Mouse (Mus musculus) MEL (cell line): ENCODE data around the gene 4931409K22Rik.

Experiments
- CHD1 ChIP-seq: IDR thresholded peaks from 2 replicates; pipeline ENCODE4 v1.6.1; 2012; ENCODE audit warnings: low read depth, mild to moderate bottlenecking, inconsistent platforms, low read length, improper control_type of control experiment
- CTCF ChIP-seq, 3 experiments: IDR thresholded peaks in 2 of 3; conservative IDR thresholded peaks in 1 of 3; 2 replicates each; pipeline ENCODE4 v1.5.1; 2011 to 2012; ENCODE audit warnings: low read length in 3 of 3, low read depth in 2 of 3, mild to moderate bottlenecking in 2 of 3, improper control_type of control experiment in 1 of 3, inconsistent platforms in 1 of 3, mixed read lengths in 1 of 3, moderate library complexity in 1 of 3; ENCODE audit not compliant: control insufficient read depth in 1 of 3, insufficient read depth in 1 of 3, poor library complexity in 1 of 3, severe bottlenecking in 1 of 3
- E2F4 ChIP-seq: IDR thresholded peaks from 2 replicates; pipeline ENCODE4 v1.6.1; 2011; ENCODE audit warnings: low read depth, low read length, improper control_type of control experiment, borderline replicate concordance
- MYB ChIP-seq: IDR thresholded peaks from 2 replicates; pipeline ENCODE4 v1.6.1; 2011; ENCODE audit warnings: mild to moderate bottlenecking, low read depth, low read length, improper control_type of control experiment
- POLR2A ChIP-seq, 2 experiments: IDR thresholded peaks; 2 replicates each; pipeline ENCODE4 v1.6.1; 2011 to 2012; ENCODE audit warnings: low read length in 2 of 2, mild to moderate bottlenecking in 2 of 2, control low read depth in 1 of 2, improper control_type of control experiment in 1 of 2, low read depth in 1 of 2, moderate library complexity in 1 of 2; ENCODE audit not compliant: control insufficient read depth in 1 of 2, insufficient read depth in 1 of 2, poor library complexity in 1 of 2
- SMC3 ChIP-seq: IDR thresholded peaks from 2 replicates; pipeline ENCODE4 v1.6.1; 2011; ENCODE audit warnings: low read depth, low read length, improper control_type of control experiment
- TAL1 ChIP-seq: IDR thresholded peaks from 2 replicates; pipeline ENCODE4 v1.6.1; 2012; ENCODE audit warnings: mild to moderate bottlenecking, inconsistent platforms, low read length, moderate library complexity, mixed read lengths
- UBTF ChIP-seq: IDR thresholded peaks from 2 replicates; pipeline ENCODE4 v1.6.1; 2012; ENCODE audit warnings: low read depth, mild to moderate bottlenecking, inconsistent platforms, low read length, improper control_type of control experiment, moderate library complexity, borderline replicate concordance; ENCODE audit not compliant: insufficient read depth

- peak in 2 of 3 experiments; percentile 71 to 91; a peak in 5 of 6 replicates for TF ChIP-seq CTCF (IDR thresholded peaks at IDR 0.05 in 2 of 3, conservative IDR thresholded peaks at IDR 0.05 in 1 of 3; ENCODE audit: control insufficient read depth in 1 of 3, insufficient read depth in 1 of 3, low read depth in 2 of 3, low read length in 3 of 3, poor library complexity in 1 of 3, severe bottlenecking in 1 of 3)
- peak in 1 of 2 experiments; percentile 39; a peak in 1 of 4 replicates for TF ChIP-seq POLR2A (IDR thresholded peaks at IDR 0.05; ENCODE audit: control insufficient read depth in 1 of 2, insufficient read depth in 1 of 2, low read depth in 1 of 2, low read length in 2 of 2, poor library complexity in 1 of 2)
- no peak for TF ChIP-seq UBTF
- no peak for TF ChIP-seq CHD1
- TF ChIP-seq SMC3 = peak; percentile 39; the same call in 1 of the 2 replicates
- no peak for TF ChIP-seq TAL1
- TF ChIP-seq E2F4 = no peak
- no peak for TF ChIP-seq MYB
These were observed 42.0 kb upstream of the 4931409K22Rik start for GRCm38 (mm10) chr5:24598570-24599006.
